Mouse (Mus musculus) bone marrow, adult 2 months (tissue): ENCODE data around the gene Hmgcl. TPM values are rescaled to one million over a fixed set of nuclear protein-coding genes. Genes with fewer than 3 reads are reported as not detected.

Experiments
- H3K27ac ChIP-seq: fragments of 200-500 bp; 2 replicates; pipeline ENCODE4 v1.5.1; 2012; ENCODE audit warnings: low read depth, mild to moderate bottlenecking, control low read depth, inconsistent platforms, low read length; ENCODE audit not compliant: control insufficient read depth, poor library complexity, insufficient read depth
- H3K4me1 ChIP-seq: fragments of 200-500 bp; 2 replicates; pipeline ENCODE4 v1.6.1; 2011; ENCODE audit warnings: low read length; ENCODE audit not compliant: control insufficient read depth, insufficient read depth
- H3K4me3 ChIP-seq: fragments of 200-500 bp; replicated peaks from 2 replicates; pipeline ENCODE3; 2011; ENCODE audit warnings: mild to moderate bottlenecking, low read depth, low read length, control low read depth; ENCODE audit not compliant: control insufficient read depth
- CTCF ChIP-seq: fragments of 200-500 bp; IDR thresholded peaks from 2 replicates; pipeline ENCODE4 v1.5.1; 2011; ENCODE audit warnings: low read length, control low read depth; ENCODE audit not compliant: control insufficient read depth, insufficient read depth
- POLR2A ChIP-seq: fragments of 200-500 bp; IDR thresholded peaks from 2 replicates; pipeline ENCODE4 v1.6.1; 2011; ENCODE audit warnings: low read depth, mild to moderate bottlenecking, control low read depth, low read length, borderline replicate concordance; ENCODE audit not compliant: control insufficient read depth
- WGBS: fragments of 180-500 bp; shearing (Covaris S2); methylation state at CpG from one replicate; pipeline ENCODE4 v1.1.7; 2018; 5-methylcytosine and 5-hydroxymethylcytosine counted together
- polyA plus RNA-seq: library from polyadenylated mRNA; stranded (reverse); fragments of >200 nt; gene quantifications from 2 replicates; pipeline ENCODE4 v1.2.4, GENCODE M21; 2011; ENCODE audit warnings: low replicate concordance; ENCODE audit not compliant: missing spikeins, insufficient read depth, insufficient read length

The Hmgcl gene
- polyA plus RNA-seq, 1 experiment, result 65.5 TPM

DNA sequence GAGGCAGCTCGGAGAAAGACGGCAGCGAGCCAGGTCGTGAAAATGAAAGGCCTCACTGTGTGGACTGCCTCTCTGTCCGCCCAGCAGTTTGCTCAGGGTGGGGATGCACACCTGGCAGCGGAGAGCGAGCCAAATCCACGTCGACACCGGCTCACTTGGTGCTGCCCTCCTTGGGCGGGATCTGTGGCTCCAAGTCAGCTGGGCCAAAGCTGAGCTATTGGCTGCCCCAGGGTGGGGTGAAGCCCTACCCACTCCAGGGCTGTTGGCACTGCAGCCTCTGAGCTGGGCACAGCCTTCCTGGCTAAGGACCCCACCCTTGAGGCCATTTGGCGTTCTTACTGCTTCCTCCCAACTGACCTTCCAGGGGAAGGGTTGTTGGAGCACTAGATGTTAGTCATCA, 18.2 kb downstream of the Hmgcl start:
- WGBS, result 4% methylated on average over 12 of the region's 12 CpGs
- no peak; the same call in 1 of the 2 replicates for TF ChIP-seq POLR2A
- H3K27ac ChIP-seq, result no peak overlapping the region
- peak overlapping the region; percentile 98 for H3K4me3 ChIP-seq
- no peaks in the 10 kb centered on the region for H3K4me1 ChIP-seq

- TF ChIP-seq POLR2A, result no peak
- no peak for TF ChIP-seq CTCF
- H3K27ac ChIP-seq, result no peak overlapping the region
- H3K4me3 ChIP-seq, result no peak overlapping the region
- no peaks in the 10 kb centered on the region for H3K4me1 ChIP-seq
- 80% methylated on average over 9 of the region's 9 CpGs for WGBS
Observed at GRCm38 (mm10) chr4:135965113-135965512, 18.9 kb downstream of the Hmgcl start.

- 90% methylated on average over 16 of the region's 16 CpGs for WGBS
- no peak overlapping the region for H3K4me3 ChIP-seq
- no peak overlapping the region for H3K27ac ChIP-seq
Observed at GRCm38 (mm10) chr4:135966283-135966682, 20.0 kb downstream of the Hmgcl start.

DNA sequence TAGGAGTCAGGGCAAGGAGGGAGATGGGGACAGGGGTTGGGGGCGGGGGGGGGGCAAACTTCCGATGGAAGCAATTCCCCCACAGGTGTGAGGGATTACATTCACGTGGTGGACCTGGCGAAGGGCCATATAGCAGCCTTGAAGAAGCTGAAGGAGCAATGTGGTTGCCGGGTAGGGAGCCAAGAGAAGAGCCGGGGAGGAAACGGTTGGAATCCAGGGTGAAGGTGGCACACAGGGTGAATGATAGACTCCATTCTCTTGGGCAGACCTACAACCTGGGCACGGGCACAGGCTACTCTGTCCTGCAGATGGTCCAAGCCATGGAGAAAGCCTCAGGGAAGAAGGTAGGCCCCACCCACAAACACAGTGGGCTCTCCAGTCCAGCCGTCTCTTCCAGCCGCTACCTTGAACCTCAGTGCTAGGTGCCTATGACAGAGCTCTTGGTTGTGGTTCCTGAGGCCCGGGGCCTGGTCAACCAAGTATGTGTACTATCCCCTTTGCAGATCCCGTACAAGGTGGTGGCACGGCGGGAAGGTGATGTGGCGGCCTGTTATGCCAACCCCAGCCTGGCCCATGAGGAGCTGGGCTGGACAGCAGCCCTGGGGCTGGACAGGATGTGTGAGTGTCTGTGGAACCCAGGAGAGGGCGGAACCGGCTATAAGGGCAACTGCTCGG, 21.0 kb downstream of the Hmgcl start:
- Histone ChIP-seq H3K27ac (no peak overlapping the region), H3K4me1 (no peaks in the 10 kb centered on the region), H3K4me3 (no peak overlapping the region)
- 85% methylated on average over 18 of the region's 18 CpGs for WGBS
- TF ChIP-seq POLR2A (no peak), CTCF (no peak)

More at GRCm38 (mm10) chr4:135966283-135966682, 20.0 kb downstream of the Hmgcl start:
- no peak for TF ChIP-seq CTCF
- no peak for TF ChIP-seq POLR2A
- no peaks in the 10 kb centered on the region for H3K4me1 ChIP-seq

DNA sequence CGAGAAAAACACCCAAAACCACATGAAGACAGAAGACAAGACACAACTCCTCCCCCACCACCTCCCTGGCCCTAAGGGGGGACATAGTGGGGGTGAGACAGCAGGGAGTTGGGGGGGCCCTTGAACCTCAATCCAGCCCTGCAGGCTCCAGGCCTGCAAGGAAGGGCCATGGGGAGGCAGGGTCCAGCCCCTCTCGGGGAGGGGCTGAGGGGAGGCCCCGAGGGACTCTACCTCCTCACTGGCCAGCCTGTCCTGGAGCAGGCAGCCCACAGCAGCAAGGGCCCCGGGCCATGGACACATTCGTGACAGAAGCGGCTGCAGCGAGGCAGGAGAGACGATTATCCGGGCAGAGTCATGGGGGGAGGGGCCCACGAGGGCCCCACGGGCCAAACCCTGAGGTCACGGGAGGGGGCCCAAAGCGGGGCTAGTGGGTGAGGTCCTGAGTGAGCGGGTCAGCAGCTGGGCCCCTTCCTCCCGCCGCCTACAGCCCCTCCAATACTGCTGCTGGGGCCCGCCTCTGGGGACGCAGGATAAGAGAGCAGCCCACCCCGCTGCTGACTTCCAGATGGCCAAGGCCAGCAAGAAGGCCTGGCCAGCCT, 22.1 kb downstream of the Hmgcl start:
- TF ChIP-seq POLR2A (no peak), CTCF (no peak)
- Histone ChIP-seq H3K27ac (no peak overlapping the region), H3K4me3 (no peak overlapping the region), H3K4me1 (peaks cover 3% of the 10 kb centered on the region)
- WGBS, result 85% methylated on average over 19 of the region's 19 CpGs

GRCm38 (mm10) chr4:135969070-135969750, 23.0 kb downstream of the Hmgcl start:
- WGBS, result 83% methylated on average over 13 of the region's 13 CpGs
- TF ChIP-seq CTCF (no peak), POLR2A (no peak)
- Histone ChIP-seq H3K4me1 (peaks cover 4% of the 10 kb centered on the region), H3K27ac (no peak overlapping the region), H3K4me3 (no peak overlapping the region)

- H3K4me1 ChIP-seq, result peaks cover 4% of the 10 kb centered on the region
- TF ChIP-seq POLR2A, result no peak
- WGBS, result 86% methylated on average over 11 of the region's 11 CpGs
Observed at GRCm38 (mm10) chr4:135970585-135970984, 24.3 kb downstream of the Hmgcl start.

DNA sequence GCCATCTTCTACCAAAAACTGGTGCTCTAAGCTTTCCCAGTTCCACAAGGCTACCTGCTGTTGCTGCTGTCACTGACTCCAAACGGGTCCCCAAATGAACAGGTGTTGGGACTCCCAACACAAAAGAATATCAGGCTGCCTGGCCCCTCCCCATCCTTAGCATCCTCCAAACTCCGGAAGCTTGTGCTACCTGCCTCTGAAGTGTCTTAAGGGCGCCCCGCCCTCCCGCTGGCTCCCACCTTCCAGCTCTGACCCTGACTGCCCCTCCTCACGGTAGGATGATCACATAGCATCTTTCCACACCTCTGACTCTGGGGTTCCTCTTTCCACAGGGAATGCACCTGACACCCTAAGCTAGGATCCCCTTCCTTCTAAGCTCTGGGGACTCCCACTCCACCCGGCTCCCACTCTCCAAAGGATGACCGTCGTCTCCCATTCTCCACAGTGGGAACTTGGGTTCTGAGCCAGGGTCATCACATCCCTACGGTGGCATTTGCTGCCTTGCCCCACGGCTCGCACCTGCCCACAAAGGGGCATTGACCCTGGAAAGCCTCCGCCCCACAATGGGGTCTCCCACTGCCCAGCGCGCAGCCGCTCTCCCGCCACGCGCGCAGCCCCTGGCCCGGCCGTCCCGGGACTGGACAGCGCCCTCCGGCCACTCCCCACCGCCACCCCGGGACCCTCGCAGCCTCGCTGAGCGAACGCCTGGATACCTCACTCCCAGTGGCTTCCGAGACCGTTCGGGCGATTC, 25.7 kb downstream of the Hmgcl start:
- TF ChIP-seq POLR2A (no peak), CTCF (no peak)
- H3K4me1 ChIP-seq, result peaks cover 4% of the 10 kb centered on the region
- peak overlapping the region; percentile 43 for H3K27ac ChIP-seq
- under 1% methylated on average over 35 of the region's 35 CpGs for WGBS
- H3K4me3 ChIP-seq, result peak overlapping the region; percentile 69

More at GRCm38 (mm10) chr4:135970585-135970984, 24.3 kb downstream of the Hmgcl start:
- H3K27ac ChIP-seq, result no peak overlapping the region
- H3K4me3 ChIP-seq, result no peak overlapping the region
